Mouse (Mus musculus) neutrophil, adult 59 days (primary cell): Measurements from ENCODE around the gene Dnajc17. TPM values are rescaled to one million over a fixed set of nuclear protein-coding genes. Genes with fewer than 3 reads are reported as not detected.

Experiments used
- total RNA-seq, 2 experiments: library from RNA; stranded (reverse); gene quantifications; 1 replicate in 1 of 2; 2 replicates in 1 of 2; pipeline ENCODE4 v1.2.4; 2023

Dnajc17 gene
- 10 to 100 TPM; 12.1 to 12.9 TPM for total RNA-seq

GRCm38 (mm10) chr2:119208344-119209175 is at the start of gene Dnajc17, which contains the start of gene Zfyve19:
Gene Dnajc17 (minus strand): TSS chr2:119208795.
Gene Zfyve19 (plus strand): TSS chr2:119208617.

DNA sequence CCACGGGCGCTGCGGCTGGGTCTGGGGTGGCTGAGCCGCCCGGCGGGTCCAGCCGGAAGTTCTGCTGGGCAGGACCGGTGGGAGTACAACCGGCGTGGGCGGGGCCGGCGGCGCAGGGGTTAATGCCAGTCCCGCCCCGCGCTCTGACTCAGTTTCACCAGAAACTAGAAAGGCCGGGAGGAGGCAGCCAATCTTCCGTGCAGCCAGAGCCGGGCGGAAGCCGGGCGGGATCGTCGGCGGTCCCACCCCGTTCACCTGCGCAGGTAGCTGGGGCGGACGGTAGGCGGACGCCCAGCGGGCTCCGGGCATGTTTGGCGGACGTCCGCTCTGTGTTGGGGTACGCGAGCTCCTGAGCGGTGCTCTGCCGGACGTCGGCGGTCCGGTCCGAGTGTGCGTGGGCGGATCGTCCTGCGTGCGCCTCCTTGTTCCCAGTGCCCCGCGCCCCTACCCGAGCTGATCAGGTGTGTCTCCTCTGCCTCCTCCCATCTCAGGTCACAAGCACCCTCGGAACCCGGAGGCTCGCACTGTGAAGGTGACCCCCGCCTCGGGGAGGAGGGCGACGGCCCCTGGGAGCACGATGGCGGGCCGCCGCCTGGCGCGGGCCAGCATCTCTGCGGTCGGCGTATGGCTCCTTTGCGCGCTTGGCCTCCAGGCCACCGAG is 28.7 kb upstream of the Dnajc17 start, which contains the start of gene Spint1:
Gene Spint1, plus strand, starts transcription at position 153 of the 661 bp plus-strand sequence.

GRCm38 (mm10) chr2:119229775-119230704 is 21.4 kb upstream of the Dnajc17 start, which contains the start of gene Ppp1r14d:
Gene Ppp1r14d (minus strand): TSS chr2:119229906.

GRCm38 (mm10) chr2:119173991-119174651 is 34.5 kb downstream of the Dnajc17 start, which contains the start of gene Gm14137:
Gene Gm14137 (plus strand): TSS chr2:119174509.

GRCm38 (mm10) chr2:119166901-119167865 is 41.4 kb downstream of the Dnajc17 start, which contains the start of gene Gchfr:
Gene Gchfr (plus strand): TSS chr2:119167773.

DNA sequence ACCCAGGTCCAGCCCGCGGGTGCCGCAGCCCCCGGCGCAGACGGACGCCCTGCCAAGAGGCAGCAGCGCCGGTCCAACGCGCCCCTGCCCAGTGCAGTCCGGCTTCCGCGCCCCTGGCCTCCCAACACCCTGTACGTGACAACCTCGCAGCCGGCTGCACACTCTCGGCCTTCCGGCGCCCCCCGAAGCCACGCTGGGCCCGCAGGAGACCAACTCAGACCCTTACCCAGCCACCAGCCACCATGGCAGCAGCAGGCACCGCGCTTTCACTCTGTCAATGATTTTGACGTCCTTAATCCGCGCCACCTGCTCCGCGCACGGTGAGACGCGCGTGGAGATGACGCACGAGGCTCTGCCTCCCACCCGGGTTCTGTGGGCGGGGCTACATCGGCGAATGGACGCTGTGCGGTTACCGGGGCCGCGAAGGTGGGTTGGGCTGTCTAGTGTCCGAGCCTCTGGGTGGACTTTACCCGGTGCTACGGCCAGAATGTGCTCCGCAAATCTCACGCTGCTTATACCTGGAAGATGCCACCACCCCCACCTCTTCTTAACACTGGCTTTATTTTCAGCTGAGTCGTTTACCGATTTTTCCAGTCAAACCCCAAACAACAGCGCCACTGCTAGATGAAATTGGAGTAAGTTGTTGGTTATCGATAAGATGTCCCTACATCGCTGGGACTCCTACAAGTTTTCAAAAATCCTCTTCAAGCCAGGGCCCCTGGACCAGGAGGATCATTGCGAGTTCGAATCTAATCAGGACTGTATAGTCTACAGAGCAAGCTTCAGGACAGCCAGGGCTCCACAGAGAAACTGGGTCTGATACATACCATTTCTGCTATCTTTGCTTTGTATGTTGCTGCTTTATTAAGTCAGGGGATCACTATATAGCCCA is 51.7 kb downstream of the Dnajc17 start, which contains the start of gene Rmdn3:
Gene Rmdn3, minus strand, starts transcription at position 354 of the 892 bp plus-strand sequence.

Other genes with a start within 250 kb of the Dnajc17 start
- gene Ccdc32, start 179.4 kb downstream of the Dnajc17 start, total RNA-seq: 1 to 10 TPM; 6.5 to 8.6 TPM
- 1 to 10 TPM; 3.0 to 3.6 TPM for gene Rpusd2, start 174.0 kb downstream of the Dnajc17 start, total RNA-seq
- gene Knl1, start 161.7 kb downstream of the Dnajc17 start, total RNA-seq: 10 to 100 TPM; 27.6 to 28.1 TPM
- gene Rad51, start 96.0 kb downstream of the Dnajc17 start, total RNA-seq: 10 to 100 TPM; 17.5 to 20.2 TPM
- 10 to 100 TPM; 14.0 to 15.0 TPM for gene Rmdn3, start 51.8 kb downstream of the Dnajc17 start, total RNA-seq
- gene Gchfr, start 41.0 kb downstream of the Dnajc17 start, total RNA-seq: not detected
- under 1 TPM; 0.11 to 0.20 TPM for gene Gm14137, start 34.3 kb downstream of the Dnajc17 start, total RNA-seq
- gene Zfyve19, start 178 bp downstream of the Dnajc17 start, total RNA-seq: 10 to 100 TPM; 18.0 to 23.8 TPM
- gene Ppp1r14d, start 21.1 kb upstream of the Dnajc17 start, total RNA-seq: not detected
- not detected for gene Spint1, start 28.6 kb upstream of the Dnajc17 start, total RNA-seq
- 10 to 100 TPM; 10.1 to 10.3 TPM for gene Rhov, start 62.5 kb upstream of the Dnajc17 start, total RNA-seq
- gene Vps18, start 79.9 kb upstream of the Dnajc17 start, total RNA-seq: 10 to 100 TPM; 35.4 to 41.3 TPM
- not detected for gene Dll4, start 117.0 kb upstream of the Dnajc17 start, total RNA-seq
- gene Chac1, start 142.4 kb upstream of the Dnajc17 start, total RNA-seq: 1 to 10 TPM; 6.4 to 6.8 TPM